Mouse (Mus musculus): ENCODE measurements around the gene Atp6v0a2. TPM values are rescaled to one million over a fixed set of nuclear protein-coding genes. Genes with fewer than 3 reads are reported as not detected.

The Atp6v0a2 gene
- polyA plus RNA-seq, 1 experiment = 37.1 TPM

- peaks cover 6% of the 10 kb centered on the region; the same call in 1 of the 2 replicates for H3K36me3 ChIP-seq (ENCODE audit: control insufficient read depth, insufficient read depth, low read length)
- H3K27me3 ChIP-seq (replicated peaks; ENCODE audit: control insufficient read depth, insufficient read depth, low read length) = no peaks in the 10 kb centered on the region
- no peaks in the 10 kb centered on the region for H3K4me1 ChIP-seq (ENCODE audit: control insufficient read depth, insufficient read depth, low read length)
- no peak overlapping the region for H3K4me3 ChIP-seq (ENCODE audit: insufficient read depth, low read depth, low read length)
- DNase-seq = no peak
- TF ChIP-seq POLR2A (IDR thresholded peaks at IDR 0.05; ENCODE audit: low read depth, low read length) = no peak
- no peak for TF ChIP-seq CTCF (conservative IDR thresholded peaks at IDR 0.05; ENCODE audit: insufficient read depth, insufficient read length, low read depth, low read length)
- no peak overlapping the region for H3K27ac ChIP-seq (ENCODE audit: insufficient read depth, low read depth, low read length)
- WGBS = 93% methylated on average over 4 of the region's 4 CpGs
Measured at GRCm38 (mm10) chr5:124636694-124637093, 8.3 kb downstream of the Atp6v0a2 start.

GRCm38 (mm10) chr5:124637300-124637699 lies 8.9 kb downstream of the Atp6v0a2 start:
- DNase-seq = no peak

GRCm38 (mm10) chr5:124637836-124638235 lies 9.5 kb downstream of the Atp6v0a2 start:
- TF ChIP-seq POLR2A (IDR thresholded peaks at IDR 0.05; ENCODE audit: low read depth, low read length) = no peak
- no peak for TF ChIP-seq CTCF (conservative IDR thresholded peaks at IDR 0.05; ENCODE audit: insufficient read depth, insufficient read length, low read depth, low read length)
- Histone ChIP-seq H3K27ac (ENCODE audit: insufficient read depth, low read depth, low read length) (no peak overlapping the region), H3K4me1 (ENCODE audit: control insufficient read depth, insufficient read depth, low read length) (no peaks in the 10 kb centered on the region), H3K27me3 (replicated peaks; ENCODE audit: control insufficient read depth, insufficient read depth, low read length) (no peaks in the 10 kb centered on the region), H3K36me3 (ENCODE audit: control insufficient read depth, insufficient read depth, low read length) (peaks cover 8% of the 10 kb centered on the region), H3K4me3 (ENCODE audit: insufficient read depth, low read depth, low read length) (no peak overlapping the region)
- DNase-seq = no peak
- 95% methylated on average over 13 of the region's 13 CpGs for WGBS

More at GRCm38 (mm10) chr5:124637300-124637699, 8.9 kb downstream of the Atp6v0a2 start:
- no peak for TF ChIP-seq POLR2A (IDR thresholded peaks at IDR 0.05; ENCODE audit: low read depth, low read length)
- Histone ChIP-seq H3K4me3 (ENCODE audit: insufficient read depth, low read depth, low read length) (no peak overlapping the region), H3K36me3 (ENCODE audit: control insufficient read depth, insufficient read depth, low read length) (peaks cover 6% of the 10 kb centered on the region; the same call in 1 of the 2 replicates), H3K4me1 (ENCODE audit: control insufficient read depth, insufficient read depth, low read length) (no peaks in the 10 kb centered on the region), H3K27me3 (replicated peaks; ENCODE audit: control insufficient read depth, insufficient read depth, low read length) (no peaks in the 10 kb centered on the region), H3K27ac (ENCODE audit: insufficient read depth, low read depth, low read length) (no peak overlapping the region)
- 78% methylated on average over 11 of the region's 11 CpGs for WGBS

- TF ChIP-seq POLR2A (IDR thresholded peaks at IDR 0.05; ENCODE audit: low read depth, low read length) (no peak), CTCF (conservative IDR thresholded peaks at IDR 0.05; ENCODE audit: insufficient read depth, insufficient read length, low read depth, low read length) (no peak)
- DNase-seq = peak; percentile 43
- H3K27me3 ChIP-seq (replicated peaks; ENCODE audit: control insufficient read depth, insufficient read depth, low read length) = no peaks in the 10 kb centered on the region
- H3K4me3 ChIP-seq (ENCODE audit: insufficient read depth, low read depth, low read length) = no peak overlapping the region
- peaks cover 2% of the 10 kb centered on the region for H3K36me3 ChIP-seq (ENCODE audit: control insufficient read depth, insufficient read depth, low read length)
- H3K4me1 ChIP-seq (ENCODE audit: control insufficient read depth, insufficient read depth, low read length) = no peaks in the 10 kb centered on the region
- no peak overlapping the region; the same call in 1 of the 2 replicates for H3K27ac ChIP-seq (ENCODE audit: insufficient read depth, low read depth, low read length)
- WGBS = 60% methylated on average over 5 of the region's 5 CpGs
Measured at GRCm38 (mm10) chr5:124713741-124714140, 85.4 kb downstream of the Atp6v0a2 start.

GRCm38 (mm10) chr5:124715135-124715534 lies 86.8 kb downstream of the Atp6v0a2 start:
- H3K27ac ChIP-seq (ENCODE audit: insufficient read depth, low read depth, low read length) = peak overlapping the region; percentile 11; the same call in 1 of the 2 replicates
- H3K4me3 ChIP-seq (ENCODE audit: insufficient read depth, low read depth, low read length) = no peak overlapping the region
- no peaks in the 10 kb centered on the region for H3K27me3 ChIP-seq (replicated peaks; ENCODE audit: control insufficient read depth, insufficient read depth, low read length)
- no peak for TF ChIP-seq POLR2A (IDR thresholded peaks at IDR 0.05; ENCODE audit: low read depth, low read length)
- no peak for TF ChIP-seq CTCF (conservative IDR thresholded peaks at IDR 0.05; ENCODE audit: insufficient read depth, insufficient read length, low read depth, low read length)
- H3K36me3 ChIP-seq (ENCODE audit: control insufficient read depth, insufficient read depth, low read length) = peaks cover 2% of the 10 kb centered on the region
- no peaks in the 10 kb centered on the region for H3K4me1 ChIP-seq (ENCODE audit: control insufficient read depth, insufficient read depth, low read length)
- DNase-seq = peak; percentile 77
- whole genome bisulfite sequencing = 67% methylated on average over 8 of the region's 8 CpGs

- Histone ChIP-seq H3K27me3 (replicated peaks; ENCODE audit: control insufficient read depth, insufficient read depth, low read length) (no peaks in the 10 kb centered on the region), H3K27ac (ENCODE audit: insufficient read depth, low read depth, low read length) (no peak overlapping the region), H3K4me1 (ENCODE audit: control insufficient read depth, insufficient read depth, low read length) (no peaks in the 10 kb centered on the region), H3K36me3 (ENCODE audit: control insufficient read depth, insufficient read depth, low read length) (peaks cover 5% of the 10 kb centered on the region), H3K4me3 (ENCODE audit: insufficient read depth, low read depth, low read length) (no peak overlapping the region)
- WGBS = 96% methylated on average over 11 of the region's 11 CpGs
- no peak for DNase-seq
- TF ChIP-seq CTCF (conservative IDR thresholded peaks at IDR 0.05; ENCODE audit: insufficient read depth, insufficient read length, low read depth, low read length) = no peak
- TF ChIP-seq POLR2A (IDR thresholded peaks at IDR 0.05; ENCODE audit: low read depth, low read length) = no peak
Measured at GRCm38 (mm10) chr5:124717969-124718368, 89.6 kb downstream of the Atp6v0a2 start.

- peak; percentile 79 for DNase-seq
- Histone ChIP-seq H3K36me3 (ENCODE audit: control insufficient read depth, insufficient read depth, low read length) (peaks cover 5% of the 10 kb centered on the region), H3K4me3 (ENCODE audit: insufficient read depth, low read depth, low read length) (no peak overlapping the region), H3K27me3 (replicated peaks; ENCODE audit: control insufficient read depth, insufficient read depth, low read length) (no peaks in the 10 kb centered on the region), H3K4me1 (ENCODE audit: control insufficient read depth, insufficient read depth, low read length) (no peaks in the 10 kb centered on the region), H3K27ac (ENCODE audit: insufficient read depth, low read depth, low read length) (no peak overlapping the region)
- no peak for TF ChIP-seq CTCF (conservative IDR thresholded peaks at IDR 0.05; ENCODE audit: insufficient read depth, insufficient read length, low read depth, low read length)
- TF ChIP-seq POLR2A (IDR thresholded peaks at IDR 0.05; ENCODE audit: low read depth, low read length) = no peak
- 63% methylated on average over 7 of the region's 7 CpGs for WGBS
Measured at GRCm38 (mm10) chr5:124718396-124718795, 90.0 kb downstream of the Atp6v0a2 start.
